Mouse (Mus musculus): ENCODE results near the gene Rela. TPM values are rescaled to one million over a fixed set of nuclear protein-coding genes. Genes with fewer than 3 reads are reported as not detected.
"Not testable (repeated sequence)": the region's sequence is repeated elsewhere in the genome, so short reads cannot be mapped to it uniquely, and the experiment has no call there.

The Rela gene
- total RNA-seq, 2 experiments from 2014 or later: 18.1 to 19.8 TPM

DNA sequence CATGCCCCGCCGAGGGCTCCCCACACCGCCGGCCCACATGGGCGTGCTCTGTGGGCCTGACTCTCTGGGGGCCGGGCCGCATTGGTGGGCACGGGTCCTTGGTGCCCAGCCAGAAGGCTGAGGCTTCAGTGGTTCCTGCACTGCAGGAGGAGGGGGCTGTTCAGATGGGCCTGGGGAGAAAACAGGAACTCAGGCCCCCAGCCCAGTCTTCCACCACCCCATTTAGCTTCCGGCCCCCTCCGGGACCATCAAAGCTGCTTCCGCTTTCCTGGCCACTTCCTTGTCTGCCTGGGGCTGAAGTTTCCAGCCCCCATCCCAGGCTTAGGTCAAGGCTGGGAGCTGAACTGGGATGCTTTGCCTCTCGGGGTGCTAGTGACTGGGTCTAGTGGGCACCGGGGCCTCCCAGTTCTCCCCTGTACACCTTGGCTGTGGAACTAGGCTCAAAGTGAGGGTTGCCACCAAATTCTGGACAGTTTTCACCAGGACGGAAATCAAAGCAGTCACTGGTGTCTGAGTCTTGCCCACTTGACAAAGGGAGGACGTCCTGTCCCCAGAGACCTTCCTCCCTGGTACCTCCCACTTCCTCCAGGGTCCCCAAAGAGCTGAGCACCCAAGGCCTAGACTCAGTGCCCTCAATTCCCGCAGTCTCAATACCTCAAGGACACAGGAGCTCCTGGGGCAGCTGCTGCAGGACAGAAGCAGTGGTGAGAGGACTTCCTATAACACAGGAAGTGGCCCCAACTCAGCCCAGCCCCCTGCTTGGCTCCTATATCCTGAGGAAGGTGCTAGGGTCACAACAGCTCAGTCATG, 23.9 kb downstream of the Rela start:
- intact Hi-C loops (cut with DNase I): no loop called here
- no peak for DNase-seq (ENCODE audit: low spot score in 2 of 2)

DNA sequence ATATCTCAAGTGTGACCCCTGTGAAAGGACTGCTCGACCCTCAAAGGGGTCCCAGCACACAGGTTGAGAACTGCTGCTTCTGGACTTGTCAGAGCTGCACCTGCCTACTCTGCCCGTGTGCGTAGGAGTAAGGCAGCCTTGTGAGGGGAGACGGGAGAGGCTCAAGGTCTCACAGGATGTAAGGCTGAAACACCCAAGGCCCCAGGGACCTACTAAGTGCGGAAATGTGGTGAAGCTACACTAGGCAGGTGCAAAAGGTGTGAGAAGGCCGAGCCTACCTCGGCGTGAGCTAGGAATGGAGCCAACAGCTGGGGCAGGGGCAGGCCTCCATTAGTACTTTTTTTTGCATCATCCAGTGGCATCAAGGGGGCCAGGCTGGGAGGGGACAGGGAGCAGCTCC, 25.0 kb downstream of the Rela start:
- intact Hi-C loops (cut with DNase I): no loop called here

DNA sequence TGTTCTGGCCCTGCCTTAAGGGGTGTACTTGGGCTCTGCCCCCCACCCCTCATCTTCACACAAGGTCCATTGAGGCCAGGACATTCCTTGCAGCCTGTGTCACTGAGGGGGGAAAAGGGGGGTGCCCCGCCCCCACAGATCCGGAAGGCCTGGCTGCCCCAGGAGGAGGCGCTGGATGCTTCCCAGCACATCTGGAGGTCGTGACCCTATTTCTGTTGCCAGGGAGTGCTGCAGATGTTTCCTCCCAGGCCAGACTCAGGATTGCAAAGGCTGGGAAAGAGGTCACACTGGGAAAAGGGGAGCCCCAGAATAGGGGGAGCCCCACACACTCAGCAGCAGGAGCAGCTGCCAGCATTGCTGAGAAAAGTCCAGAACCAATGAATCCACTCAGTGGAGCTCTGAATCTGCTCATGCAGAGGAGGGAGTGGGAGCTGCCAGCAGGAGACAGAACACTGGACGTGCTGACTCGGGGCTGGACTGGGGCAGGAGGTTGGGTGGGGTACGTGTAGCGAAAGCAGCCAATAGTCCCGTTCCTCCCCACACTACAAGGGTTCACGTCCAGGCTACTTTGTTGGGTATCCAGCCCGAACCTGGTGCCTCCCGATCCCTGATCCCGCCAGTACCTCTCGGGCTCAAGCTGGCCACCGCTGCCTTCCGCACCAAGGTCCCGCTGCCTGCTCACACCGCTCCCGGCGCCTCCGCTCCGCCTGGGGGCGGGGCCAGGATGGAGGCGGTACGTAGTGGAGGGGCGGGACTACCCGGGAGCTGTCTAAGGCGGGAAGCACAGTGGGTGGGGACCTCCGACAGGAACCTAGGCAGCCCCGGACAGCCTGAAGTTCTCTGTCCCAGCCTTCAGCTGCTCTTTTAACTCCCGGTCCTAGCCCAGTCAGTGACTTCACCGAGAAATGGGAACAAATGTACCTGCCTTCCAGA, 26.0 kb downstream of the Rela start, which contains the start of gene Sipa1:
TSS of gene Sipa1 (minus strand) at position 727 of the 933 bp plus-strand sequence.
- intact Hi-C loops (cut with DNase I): no loop called here
- peak; percentile 74 to 80 for DNase-seq (ENCODE audit: low spot score in 2 of 2)

More for the DNA sequence above, 25.0 kb downstream of the Rela start:
- DNase-seq (ENCODE audit: low spot score in 2 of 2): no peak

DNA sequence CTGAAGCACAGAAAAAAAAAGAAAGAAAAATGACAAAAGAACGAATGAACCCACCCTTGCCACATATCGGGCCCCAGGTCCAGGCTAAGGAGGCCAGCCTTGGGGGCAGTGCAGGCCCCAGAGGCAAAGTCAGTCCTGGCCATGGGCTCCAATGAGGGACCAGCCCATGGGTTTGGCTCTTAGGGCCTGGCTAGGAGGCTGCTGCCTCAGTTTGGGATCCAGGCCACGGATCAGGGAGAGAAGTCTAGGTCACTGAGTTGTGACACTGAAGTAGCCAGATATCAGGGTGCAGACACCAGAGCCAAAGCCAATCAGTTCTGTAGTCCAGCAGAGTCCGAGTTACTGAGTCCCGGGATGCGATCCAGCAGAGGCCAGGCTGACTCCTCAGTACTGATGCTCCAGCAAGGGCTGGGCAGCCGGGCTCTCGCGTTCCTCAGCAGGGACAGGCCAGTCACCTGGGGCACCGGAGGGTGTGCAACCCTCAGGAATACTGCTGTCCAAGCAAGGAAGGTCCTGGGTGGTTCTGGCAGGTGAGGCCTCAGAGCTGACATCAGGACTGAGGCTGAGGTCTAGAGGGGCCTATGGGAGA, 27.5 kb downstream of the Rela start:
- intact Hi-C loops (cut with DNase I): no loop called here
- DNase-seq (ENCODE audit: low spot score in 2 of 2): no peak

DNA sequence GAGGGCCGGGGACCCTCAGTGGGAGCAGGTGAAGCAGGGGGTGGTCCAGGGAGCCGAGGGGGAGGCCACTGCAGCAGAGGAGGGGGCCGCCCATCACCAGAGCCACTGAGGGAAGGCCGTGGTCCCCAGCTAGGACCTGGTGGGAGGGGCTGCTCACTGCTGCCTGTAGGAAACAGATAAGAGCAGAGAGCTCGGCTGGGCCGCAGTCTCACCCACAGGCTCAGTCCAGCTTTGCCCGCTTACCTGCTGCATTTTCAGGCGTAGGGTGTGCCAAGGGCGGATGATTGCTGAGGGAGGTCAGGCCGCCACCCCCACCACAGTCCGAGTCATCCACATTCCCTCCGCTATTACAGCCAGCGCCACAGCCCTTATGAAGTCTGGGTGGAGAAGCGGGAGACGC, 28.2 kb downstream of the Rela start:
- DNase-seq (ENCODE audit: low spot score in 2 of 2): no peak
- intact Hi-C loops (cut with DNase I): no loop called here

DNA sequence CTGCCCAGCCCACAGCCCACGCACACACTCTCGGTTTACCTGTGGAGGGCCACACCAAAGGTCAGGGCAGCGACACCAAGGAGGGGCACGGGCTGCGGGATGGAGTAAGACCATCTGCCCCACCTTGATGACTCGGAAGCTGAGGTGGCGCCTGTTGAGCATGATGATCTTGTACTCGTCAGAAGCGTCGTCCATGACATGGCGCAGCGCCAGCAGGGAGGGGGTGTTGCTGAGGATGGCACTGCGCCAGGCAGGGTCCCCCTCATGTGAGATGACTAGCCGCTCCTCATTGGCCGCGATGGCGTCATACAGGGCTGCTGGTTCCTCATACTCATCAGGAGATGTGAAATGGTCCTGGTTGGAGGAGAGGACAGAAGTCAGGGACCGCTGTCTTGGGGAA, 29.1 kb downstream of the Rela start:
- intact Hi-C loops (cut with DNase I): no loop called here
- no peak for DNase-seq (ENCODE audit: low spot score in 2 of 2)

DNA sequence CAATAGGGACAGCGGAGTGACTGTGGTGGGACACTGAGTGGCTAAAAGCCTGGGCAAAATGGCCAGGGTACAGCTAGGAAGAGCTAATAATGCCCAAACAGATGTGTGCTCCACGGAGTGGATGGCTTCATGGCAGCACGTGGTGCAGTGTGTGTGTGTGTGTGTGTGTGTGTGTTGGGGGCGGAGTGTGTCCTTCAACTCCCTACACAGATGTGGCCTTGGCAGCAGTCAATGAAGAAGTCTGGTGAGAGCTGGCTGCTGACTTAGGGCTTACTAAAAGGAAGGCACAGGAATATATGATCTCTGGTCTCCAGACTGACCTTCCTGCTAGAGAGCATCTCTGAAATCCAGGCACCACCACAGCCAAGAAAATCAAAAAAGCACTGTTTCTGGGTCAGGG, 31.1 kb downstream of the Rela start:
- intact Hi-C loops (cut with DNase I): no loop called here

DNA sequence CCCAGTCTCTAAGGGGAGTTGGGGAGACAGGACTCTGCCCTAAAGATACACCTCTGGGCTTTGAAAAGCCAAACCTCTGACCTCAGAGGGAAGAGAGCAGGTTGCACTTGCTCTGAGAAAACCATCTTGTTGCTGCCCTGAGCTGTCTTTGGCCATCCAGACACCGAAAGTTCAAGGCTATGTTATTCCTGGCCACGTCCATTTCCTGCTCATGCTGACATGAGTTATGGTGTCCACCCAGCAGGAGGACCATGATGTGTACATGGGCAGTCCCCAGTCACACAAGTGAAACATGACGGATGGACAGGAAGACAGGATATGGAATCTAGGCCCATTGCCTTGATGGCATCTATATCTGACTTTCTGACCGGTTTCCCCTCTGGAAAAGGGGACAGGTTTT, 43.1 kb downstream of the Rela start:
- intact Hi-C loops (cut with DNase I): no loop called here
- DNase-seq (ENCODE audit: low spot score in 2 of 2): no peak

More for the DNA sequence above, 31.1 kb downstream of the Rela start:
- no peak for DNase-seq (ENCODE audit: low spot score in 2 of 2)

DNA sequence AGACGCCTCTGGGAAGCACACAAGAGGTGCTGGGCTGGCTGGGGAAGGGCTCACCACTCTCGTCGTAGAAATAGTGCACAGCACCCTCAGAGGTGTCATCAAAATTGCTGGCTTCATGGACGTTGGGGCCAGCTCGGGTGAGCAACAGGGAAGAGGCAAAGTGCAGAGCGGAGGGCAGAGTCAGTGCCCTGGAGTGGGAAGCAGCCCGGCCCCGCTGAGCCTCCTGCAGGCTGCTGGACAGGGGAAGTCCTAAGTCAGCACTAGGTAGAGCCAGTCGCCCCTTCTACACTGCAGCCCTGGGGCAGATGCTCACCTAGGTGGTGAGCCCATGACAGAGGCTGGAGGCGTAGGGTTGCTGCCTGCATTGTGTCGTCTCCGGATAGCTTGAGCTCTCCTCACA, 47.0 kb downstream of the Rela start:
- intact Hi-C loops (cut with DNase I): no loop called here
- DNase-seq (ENCODE audit: low spot score in 2 of 2): no peak

DNA sequence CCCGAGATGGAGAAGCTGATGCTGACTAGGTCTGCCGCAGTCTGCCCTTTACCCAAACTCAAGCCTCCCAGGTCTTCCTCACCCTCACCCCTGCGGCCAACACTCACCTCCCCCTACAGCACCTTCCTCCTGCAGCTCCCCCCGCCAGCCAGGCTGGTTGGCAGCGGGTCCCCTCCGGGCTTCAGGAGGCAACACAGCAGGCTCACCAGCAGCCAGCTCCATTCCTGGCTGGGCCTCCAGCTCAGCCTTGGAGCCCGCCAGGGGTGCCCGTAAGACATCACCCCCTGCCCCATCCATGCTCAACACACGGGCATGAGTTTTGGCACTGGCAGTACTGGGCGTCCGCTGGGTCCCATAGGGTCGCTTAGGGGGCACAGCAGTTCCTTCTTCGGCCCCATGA, 47.7 kb downstream of the Rela start:
- intact Hi-C loops (cut with DNase I): no loop called here

DNA sequence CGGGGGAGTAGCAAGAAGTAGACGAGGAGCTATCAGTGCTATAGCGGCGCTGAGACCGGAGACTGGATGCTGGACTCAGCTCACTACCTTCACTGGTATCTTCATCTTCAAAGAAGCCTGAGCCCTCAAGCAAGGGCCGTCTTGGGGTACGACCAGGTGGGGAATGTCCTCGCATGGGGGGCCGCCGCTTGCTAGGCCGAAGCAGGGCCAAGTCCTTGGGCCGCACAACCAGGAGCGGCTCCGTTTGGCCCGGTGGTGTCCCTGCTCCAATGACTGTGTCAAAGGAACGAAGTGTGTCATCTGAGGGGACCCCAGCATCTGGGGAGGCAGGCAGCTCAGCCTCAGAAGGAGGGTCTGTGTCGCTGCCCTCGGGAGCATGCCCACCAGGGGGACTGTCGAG, 48.1 kb downstream of the Rela start:
- no peak for DNase-seq (ENCODE audit: low spot score in 2 of 2)

More for the DNA sequence above, 47.7 kb downstream of the Rela start:
- DNase-seq (ENCODE audit: low spot score in 2 of 2): no peak

DNA sequence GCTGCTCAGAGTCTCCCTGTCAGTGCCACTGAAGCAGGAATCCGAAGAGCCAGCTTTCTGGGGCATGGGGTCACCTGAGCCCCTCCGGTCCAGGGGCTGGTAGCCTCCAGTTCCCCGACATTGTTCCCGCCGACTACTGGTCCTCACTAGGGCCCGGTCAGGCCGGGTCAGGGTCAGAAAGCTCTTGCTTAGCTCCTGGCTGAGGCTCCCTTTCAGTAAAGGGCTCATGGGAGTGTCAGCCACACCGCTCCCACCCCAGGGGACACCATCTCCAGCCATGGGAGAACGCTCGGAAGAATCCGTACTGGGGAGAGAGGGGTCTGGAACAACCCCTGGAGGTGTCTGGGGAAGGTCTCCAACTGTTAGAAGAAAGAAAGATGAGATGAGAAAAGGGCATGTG, 48.6 kb downstream of the Rela start:
- intact Hi-C loops (cut with DNase I): no loop called here
- DNase-seq (ENCODE audit: low spot score in 2 of 2): no peak

More for the DNA sequence above, 48.1 kb downstream of the Rela start:
- intact Hi-C loops (cut with DNase I): no loop called here

DNA sequence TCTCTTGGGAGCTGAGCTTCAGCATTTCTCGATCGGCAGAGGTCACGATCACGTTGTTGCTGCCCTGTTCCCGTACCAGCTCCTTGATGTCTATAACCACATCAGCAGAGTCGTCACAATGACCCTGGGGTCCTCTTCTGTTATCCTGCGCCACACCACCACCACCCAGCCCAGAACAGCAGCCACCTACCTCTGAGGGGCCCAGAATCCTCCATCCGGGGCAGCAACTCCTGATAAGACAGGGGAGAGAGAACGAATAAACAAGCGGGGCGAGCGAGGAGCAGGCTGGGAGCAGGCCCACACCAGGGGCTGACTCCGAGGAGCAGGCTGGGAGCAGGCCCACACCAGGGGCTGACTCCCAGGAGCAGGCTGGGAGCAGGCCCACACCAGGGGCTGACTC, 49.2 kb downstream of the Rela start:
- intact Hi-C loops (cut with DNase I): no loop called here
- no peak for DNase-seq (ENCODE audit: low spot score in 2 of 2)

DNA sequence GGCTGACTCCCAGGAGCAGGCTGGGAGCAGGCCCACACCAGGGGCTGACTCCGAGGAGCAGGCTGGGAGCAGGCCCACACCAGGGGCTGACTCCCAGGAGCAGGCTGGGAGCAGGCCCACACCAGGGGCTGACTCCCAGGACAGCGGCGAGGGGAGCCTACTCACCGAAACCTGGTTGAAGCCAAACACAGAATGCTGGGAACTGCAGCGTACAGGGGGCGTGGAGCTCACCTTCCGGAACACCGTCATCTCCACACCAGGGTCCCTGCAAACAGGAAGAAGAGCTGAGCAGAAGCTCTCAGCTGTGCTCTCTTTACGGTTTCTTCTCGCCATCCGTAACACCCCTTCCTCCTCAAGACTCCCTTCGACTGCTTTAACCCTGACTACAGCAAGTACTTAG, 49.7 kb downstream of the Rela start:
- DNase-seq (ENCODE audit: low spot score in 2 of 2); intact Hi-C loops (cut with DNase I): not testable (repeated sequence)

DNA sequence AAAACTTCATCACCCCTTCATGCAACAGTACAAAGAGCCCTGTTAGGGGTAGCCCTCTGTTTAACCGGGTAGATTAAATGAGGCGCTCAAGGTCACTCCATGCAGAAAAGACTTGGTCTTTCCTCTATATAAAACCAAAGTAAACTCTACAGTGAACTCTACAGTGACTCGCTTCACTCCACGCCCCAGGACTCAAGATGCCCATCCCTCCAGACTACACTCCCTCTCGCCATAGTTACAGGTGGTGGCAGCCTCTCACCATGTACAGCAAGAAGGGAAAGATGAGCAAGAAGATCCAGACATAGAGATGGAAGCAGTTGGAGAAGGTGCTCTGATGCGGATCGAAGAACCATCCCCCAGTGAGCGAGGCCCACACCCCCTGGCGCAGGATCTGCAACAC, 50.5 kb downstream of the Rela start:
- no peak for DNase-seq (ENCODE audit: low spot score in 2 of 2)

DNA sequence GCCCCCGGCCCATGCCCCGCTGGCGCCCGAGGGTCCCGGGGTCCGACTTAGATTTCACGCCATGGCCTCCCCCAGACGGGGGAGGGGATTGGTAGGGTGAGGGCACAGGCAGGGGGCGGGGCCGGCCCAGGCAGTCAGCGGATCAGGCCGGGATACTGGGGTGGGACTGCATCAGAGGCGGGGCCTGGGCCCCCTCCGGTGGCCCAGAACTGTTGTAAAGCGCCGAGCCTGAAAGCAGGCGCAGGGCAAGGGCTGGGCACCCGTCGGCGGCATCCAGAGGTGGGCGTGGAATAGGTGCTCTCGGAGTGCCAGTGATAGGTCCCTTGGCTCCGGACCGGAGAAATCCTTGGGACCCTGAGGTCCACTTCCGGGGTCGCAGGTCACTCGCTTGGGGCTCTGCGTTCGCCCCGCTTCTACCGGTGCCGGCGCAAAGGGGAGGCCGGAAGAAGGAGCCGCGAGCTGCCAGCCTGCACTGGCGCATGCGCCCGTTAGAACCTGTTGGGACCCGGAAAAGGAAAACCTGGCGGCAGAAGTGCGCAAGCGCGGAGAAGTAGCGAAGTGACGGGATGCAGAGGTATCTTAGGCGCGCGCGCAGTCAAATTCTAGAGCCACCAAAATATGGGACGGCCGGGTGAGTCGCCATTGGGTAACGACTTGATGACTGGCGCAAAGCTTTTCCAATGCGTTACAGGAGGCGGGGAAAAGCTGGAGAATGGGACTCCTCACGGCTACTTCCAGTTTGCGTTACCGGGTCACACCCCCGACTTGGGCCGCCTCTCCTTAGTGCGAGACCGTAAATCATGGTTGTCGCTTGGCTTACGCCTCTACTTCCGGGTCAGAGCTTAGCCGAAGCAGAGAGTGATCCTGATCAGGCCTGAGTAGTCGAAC, 51.2 kb downstream of the Rela start, which contains the start of the genes Map3k11 and Pcnx3:
TSS of gene Map3k11 (plus strand) at position 543 of the 888 bp plus-strand sequence.
TSS of gene Pcnx3 (minus strand) at position 709 of the 888 bp plus-strand sequence.
- intact Hi-C loops (cut with DNase I): loop anchor here (2.0 kb wide), 2 partner anchors 40 to 78 kb away; partner anchors contain the start of genes Fam89b and Kat5
- peak; percentile 99 for DNase-seq (ENCODE audit: low spot score in 2 of 2)

More for the DNA sequence above, 50.5 kb downstream of the Rela start:
- intact Hi-C loops (cut with DNase I): loop anchor here (2.0 kb wide), 2 partner anchors 41 to 77 kb away; partner anchors contain the start of genes Fam89b and Kat5

DNA sequence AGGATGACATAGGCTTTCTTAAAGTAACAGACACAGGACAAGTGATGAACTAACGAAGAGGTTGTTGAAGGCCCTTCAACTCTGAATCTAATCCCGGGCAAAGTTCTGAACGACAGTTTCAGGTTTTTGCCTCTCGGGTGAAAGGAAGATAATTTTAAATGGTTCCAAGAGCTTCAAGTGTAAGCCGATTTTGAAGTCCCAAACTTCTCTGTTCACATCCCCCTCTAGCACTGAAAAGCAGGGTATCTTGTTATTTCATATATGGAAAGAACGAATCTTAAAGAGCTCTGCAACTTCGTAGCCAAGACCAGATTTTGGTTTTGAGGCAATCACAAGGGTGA, 51.8 kb downstream of the Rela start:
- intact Hi-C loops (cut with DNase I): loop anchor here (2.0 kb wide), 2 partner anchors 40 to 78 kb away; partner anchors contain the start of genes Fam89b and Kat5
- no peak for DNase-seq (ENCODE audit: low spot score in 2 of 2)

DNA sequence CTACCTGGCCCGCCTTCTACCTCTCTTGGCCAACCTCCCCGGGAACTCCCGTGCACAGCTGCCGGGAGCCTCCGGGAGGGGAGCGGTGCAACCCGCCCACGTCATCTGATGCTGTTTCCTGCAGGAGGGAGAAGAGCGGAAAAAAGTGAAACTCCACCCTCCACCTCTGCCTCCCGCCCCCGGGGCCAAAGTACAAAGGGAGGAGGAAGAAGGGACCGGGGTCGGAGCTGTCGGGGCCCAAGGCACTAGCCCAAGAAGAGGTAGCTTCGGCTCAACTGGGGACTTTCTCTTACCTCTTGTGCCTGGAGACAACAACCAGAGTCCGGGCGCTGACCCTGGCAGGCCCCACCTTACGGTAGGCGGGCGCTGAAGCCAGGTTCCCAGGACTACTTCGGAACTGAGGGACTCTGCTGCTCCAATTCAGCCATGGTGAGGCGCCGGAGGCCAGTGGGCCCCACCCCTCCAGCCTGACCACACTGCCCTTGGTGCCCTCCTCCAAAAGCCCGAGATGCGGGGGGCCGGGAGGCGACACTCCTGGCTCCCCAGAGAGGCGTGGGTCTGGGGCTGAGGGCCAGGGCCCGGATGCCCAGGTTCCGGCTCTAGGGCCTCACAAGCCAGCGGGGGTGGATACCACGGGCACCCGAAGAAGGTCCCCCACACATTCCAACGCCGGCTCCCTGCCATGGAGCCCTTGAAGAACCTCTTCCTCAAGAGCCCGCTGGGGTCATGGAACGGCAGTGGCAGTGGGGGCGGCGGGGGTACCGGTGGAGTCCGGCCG, 52.5 kb downstream of the Rela start:
- peak; percentile 75 to 76 for DNase-seq (ENCODE audit: low spot score in 2 of 2)
- intact Hi-C loops (cut with DNase I): loop anchor here (2.0 kb wide), 2 partner anchors 39 to 79 kb away; partner anchors contain the start of genes Fam89b and Kat5

Data from left cerebral cortex, postnatal 36 days (tissue).